Mouse (Mus musculus): ENCODE measurements around the gene Krtap5-1. TPM values are rescaled to one million over a fixed set of nuclear protein-coding genes. Genes with fewer than 3 reads are reported as not detected.

Krtap5-1 gene
- total RNA-seq, 1 experiment from 2014 or later = not detected

Other genes with a start within 250 kb of the Krtap5-1 start
- 39.6 and 41.1 TPM in 2 replicates for gene Mob2, start 236.1 kb downstream of the Krtap5-1 start, total RNA-seq (2017)
- not detected in 2 replicates for gene Dusp8, start 201.3 kb downstream of the Krtap5-1 start, total RNA-seq (2017)
- not detected in 2 replicates for gene Gm45618, start 176.4 kb downstream of the Krtap5-1 start, total RNA-seq (2017)
- gene Gm39115, start 161.1 kb downstream of the Krtap5-1 start, total RNA-seq (2017) = not detected in 2 replicates
- gene Gm45337, start 152.5 kb downstream of the Krtap5-1 start, total RNA-seq (2017) = not detected in 2 replicates
- gene Gm29735, start 140.0 kb downstream of the Krtap5-1 start, total RNA-seq (2017) = not detected in 2 replicates
- not detected in 2 replicates for gene Gm4553, start 131.4 kb downstream of the Krtap5-1 start, total RNA-seq (2017)
- gene Krtap5-2, start 121.1 kb downstream of the Krtap5-1 start, total RNA-seq (2017) = not detected in 2 replicates
- gene Gm10153, start 106.7 kb downstream of the Krtap5-1 start, total RNA-seq (2017) = not detected in 2 replicates
- not detected in 2 replicates for gene Krtap5-3, start 95.8 kb downstream of the Krtap5-1 start, total RNA-seq (2017)
- not detected in 2 replicates for gene Gm7579, start 85.3 kb downstream of the Krtap5-1 start, total RNA-seq (2017)
- not detected in 2 replicates for gene Krtap5-5, start 67.1 kb downstream of the Krtap5-1 start, total RNA-seq (2017)
- not detected in 2 replicates for gene Gm40460, start 56.0 kb downstream of the Krtap5-1 start, total RNA-seq (2017)
- gene Gm2431, start 38.8 kb downstream of the Krtap5-1 start, total RNA-seq (2017) = not detected in 2 replicates
- not detected in 2 replicates for gene Gm4559, start 22.8 kb downstream of the Krtap5-1 start, total RNA-seq (2017)
- gene Krtap5-4, start 6.4 kb upstream of the Krtap5-1 start, total RNA-seq (2017) = not detected in 2 replicates
- gene Ifitm10, start 76.6 kb upstream of the Krtap5-1 start, total RNA-seq (2017) = 0.81 and 0.86 TPM in 2 replicates
- gene Gm49369, start 85.5 kb upstream of the Krtap5-1 start, total RNA-seq (2017) = 494 and 495 TPM in 2 replicates
- 408 and 447 TPM in 2 replicates for gene Ctsd, start 90.9 kb upstream of the Krtap5-1 start, total RNA-seq (2017)
- gene Syt8, start 137.7 kb upstream of the Krtap5-1 start, total RNA-seq (2017) = 1.4 and 3.2 TPM in 2 replicates
- 18.2 and 31.9 TPM in 2 replicates for gene Tnni2, start 144.7 kb upstream of the Krtap5-1 start, total RNA-seq (2017)
- gene Lsp1, start 163.7 kb upstream of the Krtap5-1 start, total RNA-seq (2017) = 1,761 and 1,798 TPM in 2 replicates
- 20.0 and 20.4 TPM in 2 replicates for gene Tnnt3, start 201.7 kb upstream of the Krtap5-1 start, total RNA-seq (2017)
- gene Mrpl23, start 235.6 kb upstream of the Krtap5-1 start, total RNA-seq (2017) = 9.3 and 11.5 TPM in 2 replicates